8 mouse cellular contexts compared by ENCODE assay signal in genomic region chr8:79639586-79640451, GRCm38 (mm10). TPM values are rescaled to one million over a fixed set of nuclear protein-coding genes. Genes with fewer than 3 reads are reported as not detected.
DNase-seq lines count a peak whose midpoint lies in the region; ATAC-seq and TF ChIP-seq lines count a peak whose summit lies in the region.

TSS of gene Otud4 (plus strand) at chr8:79639618.

- peak within 1 kb of the TSS; percentile 97 for H3K4me3 ChIP-seq in ES-Bruce4 (ENCODE audit: low read depth, low read length)
- peak within 1 kb of the TSS; percentile 84 for H3K4me3 ChIP-seq in forebrain, embryonic 15.5 days
- H3K4me3 ChIP-seq in liver, embryonic 16.5 days (ENCODE audit: low read depth, low read length), result peak within 1 kb of the TSS; percentile 93
- peak within 1 kb of the TSS; percentile 93 for H3K4me3 ChIP-seq in neural tube, embryonic 11.5 days (ENCODE audit: low read depth, low read length)

- TF ChIP-seq POLR2A in ES-Bruce4 (IDR thresholded peaks at IDR 0.05; ENCODE audit: insufficient read depth, low read length), result no peak

- no peaks in the 10 kb centered on the region for H3K27me3 ChIP-seq in ES-Bruce4 (ENCODE audit: control insufficient read depth, insufficient read depth, low read length, poor library complexity, severe bottlenecking)
- H3K27me3 ChIP-seq in forebrain, embryonic 15.5 days, result no peaks in the 10 kb centered on the region
- H3K27me3 ChIP-seq in liver, embryonic 16.5 days (ENCODE audit: control insufficient read depth, insufficient read depth, low read depth, low read length), result no peaks in the 10 kb centered on the region
- no peaks in the 10 kb centered on the region for H3K27me3 ChIP-seq in neural tube, embryonic 11.5 days (ENCODE audit: control insufficient read depth, insufficient read depth, low read length)

- H3K4me1 ChIP-seq in ES-Bruce4 (ENCODE audit: control insufficient read depth, insufficient read depth, low read length), result no peaks in the 10 kb centered on the region
- H3K4me1 ChIP-seq in forebrain, embryonic 15.5 days, result peaks cover 35% of the 10 kb centered on the region
- H3K4me1 ChIP-seq in liver, embryonic 16.5 days (ENCODE audit: control insufficient read depth, low read depth, low read length), result peaks cover 21% of the 10 kb centered on the region
- peaks cover 11% of the 10 kb centered on the region for H3K4me1 ChIP-seq in neural tube, embryonic 11.5 days (ENCODE audit: control insufficient read depth, insufficient read depth, low read length)

- no peak for TF ChIP-seq EP300 in ES-Bruce4 (IDR thresholded peaks at IDR 0.05; ENCODE audit: insufficient read depth, low read depth, low read length)

- peaks cover 28% of the 10 kb centered on the region for H3K36me3 ChIP-seq in ES-Bruce4 (ENCODE audit: control insufficient read depth, insufficient read depth, low read length, poor library complexity, severe bottlenecking)
- peaks cover 4% of the 10 kb centered on the region; the same call in 1 of the 2 replicates for H3K36me3 ChIP-seq in forebrain, embryonic 15.5 days
- H3K36me3 ChIP-seq in liver, embryonic 16.5 days (ENCODE audit: control insufficient read depth, insufficient read depth), result peaks cover 4% of the 10 kb centered on the region; the same call in 1 of the 2 replicates
- H3K36me3 ChIP-seq in neural tube, embryonic 11.5 days (ENCODE audit: control insufficient read depth, insufficient read depth, low read length), result peaks cover 6% of the 10 kb centered on the region; the same call in 1 of the 2 replicates

- DNase-seq in c-Kit-positive CD71-positive TER-119-positive erythroid progenitor cells, embryonic 14.5 days (ENCODE audit: low spot score), result peak; percentile 44
- DNase-seq in heart, postnatal 10 days, result peak; percentile 68 to 71
- DNase-seq in kidney, postnatal 4 days, result peak; percentile 67 to 77
- peak; percentile 73 for DNase-seq in neural tube, embryonic 11.5 days (ENCODE audit: low spot score)
- peak; percentile 74 for DNase-seq in testis, postnatal 10 days (ENCODE audit: low spot score)

- ATAC-seq in forebrain, embryonic 15.5 days (replicated peaks), result peak; percentile 58
- ATAC-seq in liver, embryonic 16.5 days (ENCODE audit: low read depth), result peak; percentile 27
- peak; percentile 70 for ATAC-seq in neural tube, embryonic 11.5 days (ENCODE audit: insufficient read depth, low FRiP score, low TSS enrichment)

- WGBS in forebrain, embryonic 15.5 days, result under 1% methylated on average over 102 of the region's 103 CpGs
- WGBS in liver, embryonic 16.5 days (ENCODE audit: insufficient replicate concordance), result under 1% methylated on average over 103 of the region's 103 CpGs
- WGBS in neural tube, embryonic 11.5 days, result under 1% methylated on average over 91 of the region's 103 CpGs

- peak within 1 kb of the TSS; percentile 56 for H3K4me2 ChIP-seq in forebrain, embryonic 15.5 days (replicated peaks)
- peak within 1 kb of the TSS; percentile 78 for H3K4me2 ChIP-seq in liver, embryonic 16.5 days (ENCODE audit: low read depth, low read length)
- peak within 1 kb of the TSS; percentile 61 for H3K4me2 ChIP-seq in neural tube, embryonic 11.5 days (ENCODE audit: low read depth)

- intact Hi-C loops in heart, postnatal 10 days (cut with DNase I), result loop anchor here (2.0 to 5.0 kb wide), 2 partner anchors 53 to 343 kb away; no protein-coding TSS in a partner anchor

- peak within 1 kb of the TSS; percentile 22 for H3K27ac ChIP-seq in ES-Bruce4 (ENCODE audit: insufficient read depth, low read length)
- peak within 1 kb of the TSS; percentile 99 for H3K27ac ChIP-seq in forebrain, embryonic 15.5 days (replicated peaks)
- peak within 1 kb of the TSS; percentile 97 for H3K27ac ChIP-seq in liver, embryonic 16.5 days (ENCODE audit: low read length)
- peak within 1 kb of the TSS; percentile 95 for H3K27ac ChIP-seq in neural tube, embryonic 11.5 days (ENCODE audit: low read depth, low read length)

- no peak for TF ChIP-seq CTCF in ES-Bruce4 (IDR thresholded peaks at IDR 0.05; ENCODE audit: low read depth, low read length)

- no peaks in the 10 kb centered on the region for H3K9me3 ChIP-seq in ES-Bruce4 (replicated peaks; ENCODE audit: control insufficient read depth, insufficient read depth, low read length, poor library complexity, severe bottlenecking)
- no peaks in the 10 kb centered on the region for H3K9me3 ChIP-seq in forebrain, embryonic 15.5 days
- no peaks in the 10 kb centered on the region for H3K9me3 ChIP-seq in liver, embryonic 16.5 days (replicated peaks; ENCODE audit: control insufficient read depth, low read length)
- H3K9me3 ChIP-seq in neural tube, embryonic 11.5 days (ENCODE audit: control insufficient read depth, low read length), result no peaks in the 10 kb centered on the region

- peak within 1 kb of the TSS; percentile 89 for H3K9ac ChIP-seq in ES-Bruce4 (ENCODE audit: low read depth, poor library complexity, severe bottlenecking)
- H3K9ac ChIP-seq in forebrain, embryonic 15.5 days (replicated peaks), result peak within 1 kb of the TSS; percentile 82
- peak within 1 kb of the TSS; percentile 95 for H3K9ac ChIP-seq in liver, embryonic 16.5 days (ENCODE audit: low read depth, low read length)
- H3K9ac ChIP-seq in neural tube, embryonic 11.5 days (ENCODE audit: low read length), result peak within 1 kb of the TSS; percentile 91

RNA-seq across cellular contexts. Expression of gene Otud4, which starts in this region (rescaled TPM):
- 141 and 161 TPM in 2 replicates for polyA plus RNA-seq in ES-Bruce4 (2011; ENCODE audit: insufficient read depth, insufficient read length, low read depth, missing spikeins)
- polyA plus RNA-seq in forebrain, embryonic 15.5 days (2015; fragmentation: Nextera tagmentation; extraction: Ambion mirVana), result 13.7 and 13.9 TPM in 2 replicates
- total RNA-seq in heart, postnatal 10 days (2021), result 10 to 100 TPM; 40.5 to 49.8 TPM
- 5.4 and 5.6 TPM in 2 replicates for polyA plus RNA-seq in liver, embryonic 16.5 days (2015; fragmentation: Nextera tagmentation; extraction: Ambion mirVana)
- polyA plus RNA-seq in neural tube, embryonic 11.5 days (2014; fragmentation: Nextera tagmentation; extraction: Ambion mirVana), result 25.8 and 26.5 TPM in 2 replicates

Comparison
In these comparisons a context has a peak if more than half of its experiments do, and no peak if none do; other contexts are left out.
1. Peak in every context shown above with its lines: DNase-seq, ATAC-seq, H3K4me3 ChIP-seq and H3K27ac ChIP-seq.
2. H3K27ac ChIP-seq: peak in every context shown above with its lines; median percentile 99 in forebrain, embryonic 15.5 days; 97 in liver, embryonic 16.5 days; 95 in neural tube, embryonic 11.5 days; 22 in ES-Bruce4.